Mouse (Mus musculus) lung, embryonic 16.5 days (tissue): ENCODE data around the gene Srsf7. TPM values are rescaled to one million over a fixed set of nuclear protein-coding genes. Genes with fewer than 3 reads are reported as not detected.

Experiments used
- ATAC-seq: fragments of 200-750 bp; cut with Nextera tagmentation; 2 replicates; pipeline ENCODE4 v1.8.0; 2017; ENCODE audit warnings: low read depth, mild to moderate bottlenecking, moderate library complexity
- H3K27ac ChIP-seq: fragments of 300-500 bp; sonication (generic); 2 replicates; pipeline ENCODE4 v1.5.1; 2014; ENCODE audit warnings: mild to moderate bottlenecking, control low read depth, low read length
- H3K27me3 ChIP-seq: fragments of 300-500 bp; sonication (generic); 2 replicates; pipeline ENCODE4 v1.6.1; 2014; ENCODE audit warnings: low read depth, low read length, mixed read lengths; ENCODE audit not compliant: control insufficient read depth, insufficient read depth
- H3K36me3 ChIP-seq: fragments of 300-500 bp; sonication (generic); 2 replicates; pipeline ENCODE4 v1.6.1; 2014; ENCODE audit warnings: low read length; ENCODE audit not compliant: control insufficient read depth, insufficient read depth
- H3K4me1 ChIP-seq: fragments of 300-500 bp; sonication (generic); replicated peaks from 2 replicates; pipeline ENCODE4 v1.6.1; 2014; ENCODE audit warnings: low read length, mixed read lengths; ENCODE audit not compliant: control insufficient read depth, insufficient read depth
- H3K4me2 ChIP-seq: fragments of 300-500 bp; sonication (generic); 2 replicates; pipeline ENCODE4 v1.6.1; 2014; ENCODE audit warnings: low read depth, low read length, control low read depth
- H3K4me3 ChIP-seq: fragments of 300-500 bp; sonication (generic); 2 replicates; pipeline ENCODE4 v1.5.1; 2014; ENCODE audit warnings: mild to moderate bottlenecking, low read length, control low read depth
- H3K9ac ChIP-seq: fragments of 300-500 bp; sonication (generic); 2 replicates; pipeline ENCODE4 v1.6.1; 2014; ENCODE audit warnings: low read length, control low read depth
- H3K9me3 ChIP-seq: fragments of 300-500 bp; sonication (generic); 2 replicates; pipeline ENCODE4 v1.6.1; 2016; ENCODE audit warnings: low read length; ENCODE audit not compliant: control insufficient read depth
- WGBS: fragments of 180-500 bp; shearing (Covaris S2); extraction: QIAGEN DNeasy Blood & Tissue Kit; methylation state at CpG from one replicate; pipeline ENCODE4 v1.1.7; 2014; 5-methylcytosine and 5-hydroxymethylcytosine counted together
- polyA plus RNA-seq: library from polyadenylated mRNA; unstranded; fragments of >200 nt; fragmentation: Nextera tagmentation; extraction: Ambion mirVana; gene quantifications from 2 replicates; pipeline ENCODE4 v1.2.1, GENCODE M21; 2015

The Srsf7 gene
- polyA plus RNA-seq, result 552 and 582 TPM in 2 replicates

DNA sequence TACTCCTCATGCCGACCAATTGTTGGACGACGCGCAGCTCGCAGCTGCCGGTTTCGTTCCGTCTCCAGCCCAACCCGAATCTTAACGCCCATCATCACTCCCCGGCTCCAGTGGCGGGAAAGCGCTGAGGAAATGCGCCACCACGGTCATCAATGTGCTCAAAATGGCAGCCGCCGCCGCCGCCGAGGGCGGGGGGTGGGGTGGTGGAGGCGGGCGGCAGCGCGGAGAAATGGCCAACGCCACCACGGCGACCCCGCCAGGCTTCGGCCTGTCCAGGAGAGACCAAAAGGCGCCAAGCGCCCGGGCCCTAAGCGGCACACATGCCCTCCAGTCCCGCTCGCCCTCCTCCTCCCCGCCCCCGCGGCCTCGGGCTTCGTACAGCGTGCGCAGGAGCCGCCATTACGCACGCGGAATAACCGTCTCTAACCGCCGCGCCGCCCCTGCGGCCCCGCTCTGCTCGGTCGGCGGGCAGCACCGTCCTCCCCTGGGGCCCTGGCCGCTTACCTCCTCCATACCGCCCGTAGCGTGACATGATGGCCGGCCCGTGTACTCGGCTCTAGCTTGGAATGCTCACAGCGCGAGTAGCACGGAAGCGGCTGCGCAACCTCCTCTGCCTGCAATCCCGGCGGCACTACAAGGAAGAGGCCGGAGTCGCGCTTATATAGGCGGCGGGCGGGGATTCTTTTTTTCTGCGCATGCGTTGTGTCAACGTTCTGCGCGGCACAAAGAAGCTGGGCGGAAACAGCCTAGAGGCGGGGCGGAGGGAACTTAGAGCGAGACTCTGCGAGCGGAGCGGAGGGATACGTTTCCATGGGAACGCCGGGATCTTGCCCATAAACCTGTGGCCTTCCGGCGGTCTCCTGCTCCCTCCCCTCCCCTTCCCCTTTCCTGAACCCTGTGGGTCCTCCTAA is at the start of gene Srsf7, which contains the start of gene Ttc39d:
Gene Srsf7, minus strand, starts transcription at position 637 of the 911 bp plus-strand sequence.
Gene Ttc39d, plus strand, starts transcription at position 790 of the 911 bp plus-strand sequence.
- peak within 1 kb of the TSS; percentile 72 for H3K4me2 ChIP-seq
- H3K27me3 ChIP-seq, result no peaks in the 10 kb centered on the region
- peak within 1 kb of the TSS; percentile 65 for H3K4me3 ChIP-seq
- peak; percentile 96 for ATAC-seq
- H3K27ac ChIP-seq, result peak within 1 kb of the TSS; percentile 99
- H3K4me1 ChIP-seq, result 0 out of 2 replicates have a peak, but pooled peaks cover 8% of the 10 kb centered on the region
- H3K36me3 ChIP-seq, result peaks cover 23% of the 10 kb centered on the region
- peak within 1 kb of the TSS; percentile 98 for H3K9ac ChIP-seq
- under 1% methylated on average over 87 of the region's 95 CpGs for WGBS
- no peaks in the 10 kb centered on the region for H3K9me3 ChIP-seq

DNA sequence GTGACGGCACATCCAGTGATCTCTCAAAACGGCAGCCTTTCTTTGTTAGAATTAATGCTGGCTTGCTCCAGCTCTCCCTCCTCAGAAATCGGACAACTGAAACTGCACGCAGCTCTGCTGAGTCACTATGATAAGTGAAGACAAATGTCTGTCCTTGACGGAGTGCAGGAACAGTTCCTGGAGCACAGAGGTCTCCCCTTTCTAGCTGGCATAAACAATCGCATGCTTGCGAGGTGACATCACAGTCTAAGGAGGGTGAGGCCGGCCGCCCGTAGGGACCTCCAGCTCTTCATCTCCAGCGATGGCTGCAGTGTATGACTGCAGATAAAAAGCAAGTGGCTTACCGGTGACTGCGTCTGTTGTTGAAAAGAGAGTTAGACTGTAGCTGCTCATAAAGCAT is 48.1 kb upstream of the Srsf7 start:
- H3K27ac ChIP-seq, result peak overlapping the region; percentile 19; the same call in 1 of the 2 replicates
- H3K36me3 ChIP-seq, result peaks cover 44% of the 10 kb centered on the region
- no peaks in the 10 kb centered on the region for H3K27me3 ChIP-seq
- no peak overlapping the region for H3K9ac ChIP-seq
- no peak overlapping the region for H3K4me2 ChIP-seq
- no peak overlapping the region for H3K4me3 ChIP-seq
- WGBS, result 32% methylated on average over 13 of the region's 13 CpGs
- no peaks in the 10 kb centered on the region for H3K9me3 ChIP-seq
- peak; percentile 73 for ATAC-seq
- H3K4me1 ChIP-seq, result peaks cover 11% of the 10 kb centered on the region

DNA sequence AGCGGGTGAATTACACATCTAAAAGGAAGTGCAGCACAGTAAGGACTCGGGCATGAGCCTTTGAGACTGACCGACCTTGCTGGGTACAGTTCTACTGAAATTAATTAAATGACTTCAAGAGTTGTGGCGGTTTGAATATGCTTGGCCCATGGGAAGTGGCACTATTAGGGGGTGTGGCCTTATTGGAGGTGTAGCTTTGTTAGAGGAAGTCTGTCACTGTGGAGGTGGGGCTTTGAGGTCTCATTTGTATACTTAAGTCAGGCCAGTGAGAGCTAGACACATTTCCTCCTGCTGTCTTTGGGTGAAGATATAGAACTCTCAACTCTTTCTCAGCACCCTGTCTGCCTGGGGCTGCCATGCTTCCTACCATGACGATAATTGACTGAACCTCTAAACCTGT is 47.3 kb upstream of the Srsf7 start:
- H3K27ac ChIP-seq, result no peak overlapping the region
- WGBS, result 94% methylated on average over 5 of the region's 5 CpGs

DNA sequence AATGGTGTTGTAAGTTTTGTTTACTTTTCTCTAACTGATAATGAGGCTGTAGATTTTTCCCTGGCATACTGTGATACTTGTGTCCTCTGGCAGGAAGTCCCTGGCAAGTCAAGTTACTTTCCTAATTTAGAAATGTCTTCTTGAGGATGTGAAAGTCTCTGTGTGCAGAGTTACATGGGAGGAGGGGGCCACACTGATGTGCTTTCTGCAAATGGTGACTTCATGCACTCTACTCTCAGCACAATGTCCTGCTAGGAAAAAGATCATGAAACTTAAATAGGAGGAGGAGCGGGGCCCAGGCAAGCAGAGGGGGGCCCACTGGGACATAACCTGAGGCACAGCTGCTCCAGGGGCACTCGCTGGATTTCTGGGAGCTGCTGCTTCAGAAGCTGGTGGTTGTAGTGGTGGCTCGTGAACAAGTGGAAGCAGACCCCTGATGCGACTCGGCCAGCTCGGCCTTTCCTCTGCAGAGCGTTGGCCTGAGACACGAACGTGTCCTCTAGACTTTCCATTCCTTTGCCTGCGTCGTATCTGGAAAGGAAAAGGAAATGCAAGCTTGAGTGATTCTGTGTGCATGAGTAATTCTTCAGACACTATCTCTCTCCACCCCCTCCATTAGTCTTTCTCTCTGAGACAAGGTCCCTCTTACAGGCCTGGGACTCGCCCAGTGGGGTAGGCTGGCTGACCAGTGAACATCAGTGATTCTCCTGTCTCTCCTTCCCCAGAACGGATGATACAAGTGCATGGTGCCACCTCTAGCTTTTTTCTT is 45.8 kb upstream of the Srsf7 start:
- Histone ChIP-seq H3K4me1 (peaks cover 11% of the 10 kb centered on the region), H3K4me2 (peak overlapping the region; percentile 18; the same call in 1 of the 2 replicates), H3K9me3 (no peaks in the 10 kb centered on the region), H3K9ac (0 out of 2 replicates have a peak overlapping the region, but pooled peaks have one; percentile 11), H3K4me3 (no peak overlapping the region), H3K36me3 (peaks cover 43% of the 10 kb centered on the region), H3K27me3 (no peaks in the 10 kb centered on the region), H3K27ac (peak overlapping the region; percentile 92)
- WGBS, result 64% methylated on average over 13 of the region's 13 CpGs
- peak; percentile 86 for ATAC-seq

More for the DNA sequence above, 47.3 kb upstream of the Srsf7 start:
- Histone ChIP-seq H3K27me3 (no peaks in the 10 kb centered on the region), H3K9ac (no peak overlapping the region), H3K9me3 (no peaks in the 10 kb centered on the region), H3K4me3 (no peak overlapping the region), H3K4me2 (no peak overlapping the region), H3K4me1 (peaks cover 11% of the 10 kb centered on the region), H3K36me3 (peaks cover 47% of the 10 kb centered on the region)
- no peak for ATAC-seq

DNA sequence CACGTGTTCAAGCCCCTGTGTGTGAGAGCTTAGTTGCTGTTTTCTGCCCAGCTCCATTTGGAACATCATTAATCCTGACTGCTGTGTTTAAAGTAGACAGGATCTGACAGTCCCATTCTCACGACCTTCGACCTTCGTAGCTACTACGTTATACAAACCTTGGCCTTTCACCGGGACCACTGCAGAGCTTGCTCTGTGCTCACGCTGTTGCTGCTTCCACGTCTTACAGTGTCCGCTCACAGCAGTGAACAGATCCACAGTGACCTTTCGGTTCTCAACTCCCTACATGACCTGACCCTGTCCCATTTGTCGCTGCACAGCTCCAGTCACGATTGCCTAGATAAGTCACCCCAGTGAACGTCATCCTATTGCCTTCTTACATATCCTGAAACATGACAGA is 36.0 kb upstream of the Srsf7 start:
- Histone ChIP-seq H3K36me3 (peaks cover 35% of the 10 kb centered on the region), H3K27ac (no peak overlapping the region), H3K4me2 (no peak overlapping the region), H3K4me3 (no peak overlapping the region), H3K9me3 (no peaks in the 10 kb centered on the region), H3K27me3 (no peaks in the 10 kb centered on the region), H3K9ac (no peak overlapping the region), H3K4me1 (no peaks in the 10 kb centered on the region; the same call in 1 of the 2 replicates)
- WGBS, result 38% methylated on average over 13 of the region's 13 CpGs
- ATAC-seq, result peak; percentile 86

DNA sequence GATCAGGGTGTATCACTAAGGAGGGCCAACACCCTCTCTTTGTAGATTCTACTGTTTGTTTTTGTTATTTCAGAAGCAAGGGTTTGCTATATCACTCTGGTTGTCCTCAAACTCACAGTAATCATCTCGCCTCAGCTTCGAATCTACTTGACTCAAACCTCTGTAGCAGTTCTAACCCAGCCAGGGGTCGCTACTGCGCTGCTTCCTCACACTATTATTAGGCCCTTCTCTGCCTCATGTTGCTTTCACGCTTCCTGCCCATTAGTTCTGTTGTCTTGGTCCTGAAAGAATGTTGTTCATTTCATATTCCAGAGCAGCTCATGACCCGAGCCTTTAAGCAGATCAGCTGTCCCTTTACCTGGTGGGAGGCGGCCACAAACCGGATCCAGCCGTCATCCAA is 34.5 kb upstream of the Srsf7 start:
- Histone ChIP-seq H3K27me3 (no peaks in the 10 kb centered on the region), H3K36me3 (peaks cover 36% of the 10 kb centered on the region), H3K4me3 (no peak overlapping the region), H3K4me1 (no peaks in the 10 kb centered on the region; the same call in 1 of the 2 replicates), H3K9me3 (no peaks in the 10 kb centered on the region), H3K27ac (no peak overlapping the region), H3K9ac (no peak overlapping the region), H3K4me2 (no peak overlapping the region)
- 85% methylated on average over 9 of the region's 9 CpGs for WGBS
- ATAC-seq, result no peak

DNA sequence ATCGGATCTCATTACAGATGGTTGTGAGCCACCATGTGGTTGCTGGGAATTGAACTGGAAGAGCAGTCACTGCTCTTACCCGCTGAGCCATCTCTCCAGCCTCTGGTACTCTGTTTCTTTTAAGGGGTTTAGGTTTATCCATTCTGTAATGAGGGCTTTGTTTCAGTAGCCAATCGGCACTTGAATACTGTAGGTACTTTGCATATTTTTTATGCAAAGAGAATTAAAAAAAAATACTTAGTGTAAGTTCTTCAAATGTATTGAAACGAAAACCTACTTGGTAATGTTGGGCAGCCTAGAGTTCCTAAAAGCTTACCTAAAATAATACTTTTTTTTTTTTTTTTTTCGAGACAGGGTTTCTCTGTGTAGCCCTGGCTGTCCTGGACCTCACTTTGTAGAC is 30.4 kb upstream of the Srsf7 start:
- 85% methylated on average over 5 of the region's 5 CpGs for WGBS
- ATAC-seq, result no peak

DNA sequence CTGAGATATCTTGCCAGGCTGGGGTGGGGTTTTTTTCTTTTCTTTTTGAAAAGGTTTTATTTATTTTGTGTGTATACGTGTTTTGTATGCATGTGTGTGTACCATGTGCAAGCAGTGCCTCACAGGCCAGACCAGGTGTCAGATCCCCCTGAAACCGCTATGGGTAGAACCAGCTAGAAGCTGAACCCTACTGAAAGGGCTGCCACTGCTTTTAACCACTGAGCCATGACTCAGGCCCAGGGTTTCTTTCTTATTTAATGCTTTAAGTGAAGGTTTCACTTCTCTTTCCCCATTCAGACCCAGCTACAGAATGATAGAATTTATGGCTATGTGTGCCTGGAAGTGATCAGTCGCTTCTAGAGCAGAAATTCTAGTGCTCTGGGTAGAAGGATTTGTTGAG is 29.7 kb upstream of the Srsf7 start:
- WGBS, result 96% methylated on average over 3 of the region's 3 CpGs
- Histone ChIP-seq H3K9me3 (no peaks in the 10 kb centered on the region), H3K4me1 (no peaks in the 10 kb centered on the region), H3K4me3 (no peak overlapping the region), H3K27me3 (no peaks in the 10 kb centered on the region), H3K4me2 (no peak overlapping the region), H3K36me3 (peaks cover 23% of the 10 kb centered on the region), H3K27ac (no peak overlapping the region), H3K9ac (no peak overlapping the region)
- no peak for ATAC-seq

More for the DNA sequence above, 30.4 kb upstream of the Srsf7 start:
- H3K4me3 ChIP-seq, result no peak overlapping the region
- H3K27me3 ChIP-seq, result no peaks in the 10 kb centered on the region
- no peaks in the 10 kb centered on the region for H3K4me1 ChIP-seq
- H3K4me2 ChIP-seq, result no peak overlapping the region
- no peak overlapping the region for H3K9ac ChIP-seq
- peaks cover 30% of the 10 kb centered on the region for H3K36me3 ChIP-seq
- no peaks in the 10 kb centered on the region for H3K9me3 ChIP-seq
- H3K27ac ChIP-seq, result no peak overlapping the region

DNA sequence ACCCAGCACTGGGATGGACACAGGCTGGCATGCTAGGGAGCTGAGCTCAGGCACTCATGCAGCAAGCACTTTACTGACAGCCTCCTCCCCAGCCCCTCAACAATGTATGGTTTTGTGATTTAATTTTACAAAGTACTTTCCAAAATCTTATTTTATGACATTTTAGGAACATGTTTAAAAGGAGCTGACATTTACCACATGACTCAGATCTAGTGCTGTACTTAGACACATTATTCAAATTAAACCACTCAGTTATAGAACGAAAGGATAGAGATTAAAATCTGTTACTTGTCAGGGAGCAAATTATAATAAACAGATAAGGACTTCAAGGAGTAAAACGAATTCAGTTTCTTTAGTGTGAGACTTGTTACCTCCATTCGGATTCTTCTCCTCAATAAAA is 28.4 kb upstream of the Srsf7 start:
- 73% methylated on average over 3 of the region's 3 CpGs for whole genome bisulfite sequencing
- Histone ChIP-seq H3K4me2 (no peak overlapping the region), H3K9me3 (no peaks in the 10 kb centered on the region), H3K4me3 (no peak overlapping the region), H3K27ac (no peak overlapping the region), H3K4me1 (no peaks in the 10 kb centered on the region), H3K9ac (no peak overlapping the region), H3K36me3 (peaks cover 15% of the 10 kb centered on the region), H3K27me3 (no peaks in the 10 kb centered on the region)
- ATAC-seq, result no peak
